Mouse (Mus musculus) bone marrow macrophage, adult 2 months (primary cell): ENCODE data around the gene Spaca1. TPM values are rescaled to one million over a fixed set of nuclear protein-coding genes. Genes with fewer than 3 reads are reported as not detected.
"Not testable (repeated sequence)": the region's sequence is repeated elsewhere in the genome, so short reads cannot be mapped to it uniquely, and the experiment has no call there.

ENCODE experiments used
- H3K27ac ChIP-seq: 2 replicates; pipeline ENCODE4 v1.5.1; 2012; ENCODE audit warnings: low read depth, low read length; ENCODE audit not compliant: insufficient read depth
- H3K4me1 ChIP-seq: 2 replicates; pipeline ENCODE4 v1.6.1; 2012; ENCODE audit warnings: low read length; ENCODE audit not compliant: control insufficient read depth, insufficient read depth
- H3K4me3 ChIP-seq: 2 replicates; pipeline ENCODE4 v1.5.1; 2012; ENCODE audit warnings: mild to moderate bottlenecking, low read length, moderate library complexity; ENCODE audit not compliant: insufficient read depth
- CTCF ChIP-seq: IDR thresholded peaks from 2 replicates; pipeline ENCODE4 v1.5.1; 2012; ENCODE audit warnings: low read depth, mild to moderate bottlenecking, low read length, moderate library complexity
- POLR2A ChIP-seq: IDR thresholded peaks from 2 replicates; pipeline ENCODE4 v1.6.1; 2012; ENCODE audit warnings: mild to moderate bottlenecking, low read depth, low read length, borderline replicate concordance
- polyA plus RNA-seq: library from polyadenylated mRNA; stranded (reverse); fragments of >200 nt; gene quantifications from 2 replicates; pipeline ENCODE4 v1.2.4, GENCODE M21; 2012; ENCODE audit not compliant: missing spikeins, insufficient read depth, insufficient read length

Spaca1 gene
- polyA plus RNA-seq: not detected in 2 replicates

DNA sequence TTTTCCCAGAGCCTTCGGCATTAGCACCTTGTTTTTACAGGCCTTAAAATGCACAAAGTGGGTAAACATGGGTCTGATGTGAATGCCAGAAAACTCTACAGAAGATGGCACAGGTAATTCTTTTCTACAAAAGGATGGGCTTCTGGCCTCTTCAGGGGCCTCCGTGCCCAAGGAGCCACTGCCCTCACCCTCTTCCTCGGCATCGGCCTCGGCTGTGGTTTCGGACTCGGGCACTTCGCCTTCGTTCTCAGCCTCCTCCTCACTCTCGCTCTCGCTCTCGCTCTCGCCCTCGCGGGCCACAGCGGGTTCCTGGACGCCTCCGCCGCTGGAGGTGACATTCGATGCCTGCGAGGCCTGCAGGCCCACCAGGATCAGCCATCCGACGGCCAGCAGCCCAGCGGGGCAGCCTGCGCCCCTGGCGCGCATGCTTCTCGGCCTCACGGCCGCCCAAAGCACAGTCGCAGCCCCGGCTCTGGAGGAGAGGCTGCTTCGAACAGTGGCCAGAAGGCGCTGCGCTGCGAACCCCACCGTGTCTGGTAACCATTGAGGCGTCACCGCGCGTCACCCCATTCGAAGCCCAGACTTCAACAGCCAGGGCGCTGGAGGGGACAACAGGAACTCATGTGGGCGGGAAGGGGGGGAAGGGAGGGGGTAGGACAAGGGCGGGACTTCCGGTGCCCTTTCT, at the start of gene Spaca1:
Gene Spaca1 (minus strand): TSS at position 621 of the 685 bp plus-strand sequence.
- Histone ChIP-seq H3K4me1 (no peaks in the 10 kb centered on the region), H3K4me3 (no peak within 1 kb of the TSS), H3K27ac (no peak within 1 kb of the TSS)
- TF ChIP-seq CTCF (no peak), POLR2A (no peak)

- not testable (repeated sequence) for H3K4me3 ChIP-seq, H3K27ac ChIP-seq
Observed at GRCm38 (mm10) chr4:34087286-34087685, 37.3 kb upstream of the Spaca1 start.

GRCm38 (mm10) chr4:34081064-34081463, 31.1 kb upstream of the Spaca1 start:
- no peaks in the 10 kb centered on the region for H3K4me1 ChIP-seq
- TF ChIP-seq POLR2A (no peak), CTCF (no peak)
- no peak overlapping the region for H3K4me3 ChIP-seq
- no peak overlapping the region for H3K27ac ChIP-seq

More at GRCm38 (mm10) chr4:34087286-34087685, 37.3 kb upstream of the Spaca1 start:
- H3K4me1 ChIP-seq: not testable (repeated sequence)

- H3K4me1 ChIP-seq: no peaks in the 10 kb centered on the region
Observed at GRCm38 (mm10) chr4:34069002-34069401, 19.0 kb upstream of the Spaca1 start.

DNA sequence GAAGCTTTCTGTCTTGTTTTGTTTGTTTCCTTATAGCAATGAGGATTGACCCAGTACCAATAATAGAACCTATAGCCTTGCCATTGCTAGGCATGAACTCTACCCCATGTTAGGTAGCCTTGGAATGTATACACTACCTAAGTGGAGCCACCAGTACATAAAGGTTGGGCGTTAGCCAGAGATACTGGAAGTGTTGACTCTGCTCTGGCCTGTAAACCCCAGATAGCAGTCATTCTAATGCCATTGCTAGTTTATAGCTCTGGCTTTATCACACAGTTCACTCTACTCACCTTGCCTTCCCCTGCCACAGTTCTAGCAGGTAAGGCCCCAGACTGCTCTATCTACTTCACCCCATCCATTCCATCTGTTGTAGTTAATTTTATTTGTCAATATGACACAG, 8.3 kb upstream of the Spaca1 start:
- TF ChIP-seq POLR2A: no peak
- no peak for TF ChIP-seq CTCF
- H3K27ac ChIP-seq: no peak overlapping the region
- H3K4me1 ChIP-seq: no peaks in the 10 kb centered on the region

More at GRCm38 (mm10) chr4:34069002-34069401, 19.0 kb upstream of the Spaca1 start:
- no peak for TF ChIP-seq CTCF
- TF ChIP-seq POLR2A: no peak
- Histone ChIP-seq H3K4me3 (no peak overlapping the region), H3K27ac (no peak overlapping the region)

DNA sequence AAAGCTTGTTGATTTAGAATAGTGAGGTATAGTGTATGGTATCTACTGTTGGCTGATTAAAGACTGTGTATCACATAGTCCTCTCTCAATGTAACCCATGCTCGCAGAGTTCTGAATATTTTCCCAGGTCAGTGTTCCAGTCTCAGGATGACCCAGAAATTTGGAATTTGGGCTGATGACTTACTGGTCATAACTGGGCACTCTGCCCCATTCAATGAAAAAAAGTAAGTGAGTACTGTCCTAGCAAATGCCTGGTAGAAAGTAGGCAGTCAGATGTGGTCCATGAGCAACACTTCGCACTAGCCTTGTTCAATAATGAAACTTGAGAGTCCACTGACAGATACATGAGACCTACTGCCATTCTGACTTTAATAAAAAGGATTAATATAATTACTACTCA, 23.2 kb downstream of the Spaca1 start:
- H3K27ac ChIP-seq: no peak overlapping the region
- H3K4me1 ChIP-seq: no peaks in the 10 kb centered on the region
- TF ChIP-seq POLR2A (no peak), CTCF (no peak)
- no peak overlapping the region for H3K4me3 ChIP-seq

More for the DNA sequence above, 8.3 kb upstream of the Spaca1 start:
- H3K4me3 ChIP-seq: no peak overlapping the region

DNA sequence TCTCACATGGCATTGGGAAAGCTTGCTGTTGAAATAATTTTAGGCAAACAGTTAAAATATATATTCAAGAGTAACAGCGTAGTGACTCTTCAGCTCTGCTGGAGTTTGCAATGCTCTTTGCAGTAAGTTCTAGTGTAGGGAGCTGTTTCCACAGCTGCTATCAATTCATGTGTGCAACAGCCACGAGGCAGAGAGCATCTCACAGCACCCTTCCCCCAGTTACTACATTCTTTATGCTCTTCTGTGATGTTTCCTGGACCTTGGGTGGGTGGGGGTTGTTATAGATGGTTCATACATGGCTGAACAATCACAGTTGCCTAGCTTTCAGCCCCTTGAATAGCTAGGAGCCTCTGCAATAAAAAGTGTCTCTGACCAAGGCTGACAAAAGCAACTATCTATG, 28.5 kb downstream of the Spaca1 start:
- no peak for TF ChIP-seq CTCF
- no peak for TF ChIP-seq POLR2A
- no peak overlapping the region for H3K4me3 ChIP-seq
- H3K4me1 ChIP-seq: no peaks in the 10 kb centered on the region
- no peak overlapping the region for H3K27ac ChIP-seq

- no peaks in the 10 kb centered on the region for H3K4me1 ChIP-seq
- TF ChIP-seq POLR2A (no peak), CTCF (no peak)
- no peak overlapping the region for H3K27ac ChIP-seq
- no peak overlapping the region for H3K4me3 ChIP-seq
Observed at GRCm38 (mm10) chr4:33996382-33996781, 53.6 kb downstream of the Spaca1 start.

DNA sequence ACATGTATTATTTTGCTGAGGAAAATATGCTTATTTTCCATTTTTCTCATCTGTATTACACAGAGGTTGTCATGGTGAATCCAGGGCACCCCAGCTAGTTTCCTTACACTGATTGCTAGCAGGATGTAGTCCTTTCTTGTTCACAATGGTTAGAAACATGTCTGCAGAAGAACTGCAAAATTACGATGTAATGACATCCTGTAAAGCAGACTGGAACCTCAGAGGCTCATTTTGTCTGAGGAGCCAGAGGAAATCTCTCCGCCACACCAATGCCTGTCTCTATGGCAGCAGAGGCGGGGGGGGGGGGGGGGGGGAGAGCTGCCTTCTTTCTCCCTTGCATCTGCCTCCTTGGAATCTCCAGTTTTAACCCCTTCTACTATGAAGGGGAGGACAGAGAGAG, 57.3 kb downstream of the Spaca1 start:
- H3K4me3 ChIP-seq: no peak overlapping the region
- TF ChIP-seq POLR2A: no peak
- no peak overlapping the region for H3K27ac ChIP-seq
- no peaks in the 10 kb centered on the region for H3K4me1 ChIP-seq

GRCm38 (mm10) chr4:33988466-33989089, 61.4 kb downstream of the Spaca1 start:
- TF ChIP-seq POLR2A (no peak), CTCF (no peak)
- Histone ChIP-seq H3K4me1 (no peaks in the 10 kb centered on the region), H3K4me3 (no peak overlapping the region), H3K27ac (no peak overlapping the region)

Other genes starting within 250 kb of the Spaca1 start
- not detected in 2 replicates for gene Cnr1, start 125.6 kb downstream of the Spaca1 start, polyA plus RNA-seq